Mouse (Mus musculus) intestine, embryonic 14.5 days (tissue): ENCODE results near the gene Tcp11l1. TPM values are rescaled to one million over a fixed set of nuclear protein-coding genes. Genes with fewer than 3 reads are reported as not detected.

ENCODE experiments used
- ATAC-seq: fragments of 200-750 bp; cut with Nextera tagmentation; replicated peaks from 2 replicates; pipeline ENCODE4 v1.8.0; 2017; ENCODE audit warnings: low read depth, moderate number of reproducible peaks, moderate TSS enrichment, moderate library complexity; ENCODE audit not compliant: low FRiP score, low TSS enrichment
- DNase-seq: peaks from one replicate; pipeline ENCODE4 v3.0.0-alpha.2; 2018; ENCODE audit warnings: low spot score
- H3K27ac ChIP-seq: fragments of 300-500 bp; sonication (generic); 2 replicates; pipeline ENCODE4 v1.5.1; 2014; ENCODE audit warnings: low read depth, mild to moderate bottlenecking, control low read depth
- H3K27me3 ChIP-seq: fragments of 300-500 bp; sonication (generic); replicated peaks from 2 replicates; pipeline ENCODE4 v1.6.1; 2014; ENCODE audit warnings: low read length, control low read depth; ENCODE audit not compliant: control insufficient read depth, insufficient read depth
- H3K36me3 ChIP-seq: fragments of 300-500 bp; sonication (generic); 2 replicates; pipeline ENCODE4 v1.6.1; 2014; ENCODE audit warnings: low read length, control low read depth; ENCODE audit not compliant: control insufficient read depth, insufficient read depth
- H3K4me1 ChIP-seq: fragments of 300-500 bp; sonication (generic); replicated peaks from 2 replicates; pipeline ENCODE4 v1.6.1; 2014; ENCODE audit warnings: low read length, control low read depth, mixed read lengths; ENCODE audit not compliant: control insufficient read depth, insufficient read depth
- H3K4me2 ChIP-seq: fragments of 300-500 bp; sonication (generic); 2 replicates; pipeline ENCODE4 v1.6.1; 2014; ENCODE audit warnings: low read length
- H3K4me3 ChIP-seq: fragments of 300-500 bp; sonication (generic); 2 replicates; pipeline ENCODE4 v1.5.1; 2014; ENCODE audit warnings: low read depth, low read length, control low read depth, mixed read lengths
- H3K9ac ChIP-seq: fragments of 300-500 bp; sonication (generic); 2 replicates; pipeline ENCODE4 v1.6.1; 2014; ENCODE audit warnings: mild to moderate bottlenecking, low read length
- H3K9me3 ChIP-seq: fragments of 300-500 bp; sonication (generic); 2 replicates; pipeline ENCODE4 v1.6.1; 2016; ENCODE audit warnings: low read length, control low read depth; ENCODE audit not compliant: control insufficient read depth
- WGBS: fragments of 180-500 bp; shearing (Covaris S2); extraction: QIAGEN DNeasy Blood & Tissue Kit; methylation state at CpG from one replicate; pipeline ENCODE4 v1.1.7; 2014; 5-methylcytosine and 5-hydroxymethylcytosine counted together
- polyA plus RNA-seq: library from polyadenylated mRNA; unstranded; fragments of >200 nt; fragmentation: Nextera tagmentation; extraction: Ambion mirVana; gene quantifications from 2 replicates; pipeline ENCODE4 v1.2.1, GENCODE M21; 2014

Gene Tcp11l1
- polyA plus RNA-seq, 1 experiment from 2014 or later = 52.6 TPM

- Histone ChIP-seq H3K9ac (no peak overlapping the region), H3K36me3 (no peaks in the 10 kb centered on the region), H3K4me3 (no peak overlapping the region), H3K9me3 (no peaks in the 10 kb centered on the region), H3K27ac (no peak overlapping the region), H3K27me3 (no peaks in the 10 kb centered on the region), H3K4me2 (no peak overlapping the region), H3K4me1 (no peaks in the 10 kb centered on the region; the same call in 1 of the 2 replicates)
- ATAC-seq (no peak), DNase-seq (no peak)
- 86% methylated on average over 4 of the region's 4 CpGs for WGBS
Measured at GRCm38 (mm10) chr2:104717827-104718226, 5.9 kb upstream of the Tcp11l1 start.

- H3K36me3 ChIP-seq = no peaks in the 10 kb centered on the region
- no peak overlapping the region for H3K9ac ChIP-seq
- no peak overlapping the region for H3K4me2 ChIP-seq
- H3K4me3 ChIP-seq = no peak overlapping the region
- H3K9me3 ChIP-seq = no peaks in the 10 kb centered on the region
- WGBS = 91% methylated on average over 2 of the region's 2 CpGs
- no peaks in the 10 kb centered on the region for H3K27me3 ChIP-seq
- ATAC-seq (no peak), DNase-seq (no peak)
- no peaks in the 10 kb centered on the region; the same call in 1 of the 2 replicates for H3K4me1 ChIP-seq
- no peak overlapping the region for H3K27ac ChIP-seq
Measured at GRCm38 (mm10) chr2:104717231-104717735, 5.3 kb upstream of the Tcp11l1 start.

- H3K4me2 ChIP-seq = no peak within 1 kb of the TSS
- 86% methylated on average over 4 of the region's 4 CpGs for WGBS
- DNase-seq = no peak
- H3K9ac ChIP-seq = no peak within 1 kb of the TSS
- H3K4me3 ChIP-seq = no peak within 1 kb of the TSS
- peaks cover 1% of the 10 kb centered on the region; the same call in 1 of the 2 replicates for H3K4me1 ChIP-seq
- H3K36me3 ChIP-seq = no peaks in the 10 kb centered on the region
- ATAC-seq = no peak
- H3K9me3 ChIP-seq = no peaks in the 10 kb centered on the region
- no peak within 1 kb of the TSS for H3K27ac ChIP-seq
- no peaks in the 10 kb centered on the region for H3K27me3 ChIP-seq
Measured at GRCm38 (mm10) chr2:104716279-104716678, 4.3 kb upstream of the Tcp11l1 start, which contains the start of gene Pin1rt1. Pin1rt1 (minus strand) TSS chr2:104716379.

DNA sequence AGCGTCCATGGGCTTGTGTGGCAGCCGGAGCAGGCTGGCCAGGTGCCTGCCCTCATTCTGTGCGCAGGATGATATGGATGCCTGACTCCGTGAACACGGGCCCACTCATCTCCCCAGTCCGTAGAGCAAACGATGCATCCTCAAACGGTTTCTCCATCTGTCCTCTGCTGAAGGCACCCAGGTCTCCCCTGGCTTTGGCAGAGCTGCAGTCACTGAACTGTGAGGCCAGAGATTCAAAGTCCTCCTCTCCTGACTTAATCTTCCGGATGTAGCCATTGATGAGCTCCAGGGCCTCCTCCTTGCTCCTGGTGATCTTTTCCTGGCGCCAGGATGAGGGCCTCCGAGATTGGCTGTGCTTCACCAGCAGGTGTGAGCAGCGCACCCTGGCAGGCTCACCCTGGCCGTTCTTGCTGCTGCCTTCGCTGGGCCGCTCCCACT lies 2.3 kb upstream of the Tcp11l1 start:
- Histone ChIP-seq H3K9me3 (no peaks in the 10 kb centered on the region), H3K4me3 (no peak overlapping the region), H3K36me3 (no peaks in the 10 kb centered on the region), H3K9ac (no peak overlapping the region), H3K4me1 (peaks cover 10% of the 10 kb centered on the region; the same call in 1 of the 2 replicates), H3K27ac (no peak overlapping the region), H3K4me2 (no peak overlapping the region), H3K27me3 (no peaks in the 10 kb centered on the region)
- ATAC-seq = no peak
- no peak for DNase-seq
- 48% methylated on average over 15 of the region's 15 CpGs for WGBS

DNA sequence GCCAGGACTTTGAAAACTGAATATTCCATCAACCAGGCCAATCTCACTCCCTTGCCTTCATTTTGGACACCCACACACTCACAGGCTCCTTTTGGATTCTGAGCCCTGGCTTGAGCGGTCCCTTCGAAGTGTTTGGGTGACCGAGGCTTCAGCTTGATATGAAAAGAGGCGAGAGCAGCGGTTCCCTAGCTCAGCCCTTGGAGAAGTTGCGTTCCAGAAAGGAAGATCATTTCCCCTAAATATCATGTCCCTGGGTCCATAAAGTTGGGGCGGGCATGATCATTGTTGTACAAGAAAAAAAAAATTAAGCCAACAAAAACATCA lies 479 bp upstream of the Tcp11l1 start:
- peaks cover 10% of the 10 kb centered on the region; the same call in 1 of the 2 replicates for H3K4me1 ChIP-seq
- peak; percentile 25; the same call in 1 of the 2 replicates for ATAC-seq

GRCm38 (mm10) chr2:104710670-104711370 lies 1.1 kb downstream of the Tcp11l1 start:
- no peak overlapping the region; the same call in 1 of the 2 replicates for H3K9ac ChIP-seq

More for the DNA sequence above, 479 bp upstream of the Tcp11l1 start:
- Histone ChIP-seq H3K27me3 (no peaks in the 10 kb centered on the region), H3K9ac (peak overlapping the region; percentile 72), H3K9me3 (no peaks in the 10 kb centered on the region), H3K36me3 (no peaks in the 10 kb centered on the region), H3K27ac (peak overlapping the region; percentile 73), H3K4me3 (peak overlapping the region; percentile 83), H3K4me2 (peak overlapping the region; percentile 77)
- no peak for DNase-seq
- 3% methylated on average over 7 of the region's 7 CpGs for WGBS

DNA sequence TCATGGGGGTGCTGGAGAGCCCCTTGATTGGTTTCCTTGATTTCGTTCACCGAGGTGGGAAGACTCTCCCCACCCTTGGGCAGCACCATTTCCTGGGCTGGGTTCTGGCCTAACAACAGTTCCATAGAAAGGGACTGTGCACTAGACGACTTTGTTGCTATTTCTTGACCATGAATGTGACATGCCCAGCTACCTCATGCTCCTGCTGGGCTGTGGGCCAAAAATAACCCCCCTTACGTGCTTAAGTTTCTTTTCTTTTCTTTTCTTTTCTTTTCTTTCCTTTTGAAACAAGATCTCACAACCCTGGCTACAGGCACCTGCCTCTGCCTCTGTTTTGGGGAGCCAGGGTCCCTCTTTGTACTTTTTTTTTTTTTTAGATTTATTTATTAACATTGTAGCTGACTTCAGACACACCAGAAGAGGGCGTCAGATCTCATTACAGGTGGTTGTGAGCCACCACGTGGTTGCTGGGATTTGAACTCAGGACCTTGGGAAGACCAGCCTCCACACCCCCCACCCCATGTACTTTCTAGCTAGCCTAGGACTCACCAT lies 2.1 kb downstream of the Tcp11l1 start:
- no peak for ATAC-seq
- WGBS = 60% methylated on average over 6 of the region's 6 CpGs

More at GRCm38 (mm10) chr2:104710670-104711370, 1.1 kb downstream of the Tcp11l1 start:
- no peak overlapping the region; the same call in 1 of the 2 replicates for H3K27ac ChIP-seq
- no peaks in the 10 kb centered on the region for H3K36me3 ChIP-seq
- no peak for DNase-seq
- no peak for ATAC-seq
- H3K4me1 ChIP-seq = peaks cover 18% of the 10 kb centered on the region
- H3K9me3 ChIP-seq = no peaks in the 10 kb centered on the region
- peak overlapping the region; percentile 83 for H3K4me3 ChIP-seq
- peak overlapping the region; percentile 77 for H3K4me2 ChIP-seq
- WGBS = 33% methylated on average over 6 of the region's 6 CpGs
- no peaks in the 10 kb centered on the region for H3K27me3 ChIP-seq

DNA sequence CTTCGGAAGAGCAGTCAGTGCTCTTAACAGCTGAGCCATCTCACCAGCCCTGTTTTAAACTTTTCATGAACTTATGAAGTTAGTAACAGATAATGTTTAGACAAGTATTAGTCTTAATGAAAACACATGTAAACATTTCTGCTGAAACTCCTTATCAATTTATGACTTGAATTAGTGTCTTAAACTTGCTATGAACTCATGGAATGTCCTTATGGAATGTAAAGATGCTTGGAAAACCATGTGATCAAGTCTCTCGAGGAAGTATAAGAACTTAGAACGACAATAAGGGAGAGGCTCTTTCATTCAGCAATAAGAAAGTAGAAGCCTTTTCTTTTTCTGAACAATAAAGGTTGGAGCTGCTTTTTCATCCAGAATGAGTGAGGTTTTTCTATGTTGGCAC lies 7.6 kb downstream of the Tcp11l1 start:
- Histone ChIP-seq H3K27me3 (no peaks in the 10 kb centered on the region), H3K9me3 (no peaks in the 10 kb centered on the region), H3K4me3 (no peak overlapping the region), H3K27ac (peak overlapping the region; percentile 6; the same call in 1 of the 2 replicates), H3K9ac (no peak overlapping the region), H3K4me1 (peaks cover 17% of the 10 kb centered on the region; the same call in 1 of the 2 replicates), H3K4me2 (0 out of 2 replicates have a peak overlapping the region, but pooled peaks have one; percentile 5), H3K36me3 (no peaks in the 10 kb centered on the region)
- no peak for ATAC-seq
- 44% methylated on average over 3 of the region's 3 CpGs for WGBS
- no peak for DNase-seq

More for the DNA sequence above, 2.1 kb downstream of the Tcp11l1 start:
- Histone ChIP-seq H3K4me2 (no peak overlapping the region), H3K27me3 (no peaks in the 10 kb centered on the region), H3K36me3 (no peaks in the 10 kb centered on the region), H3K4me3 (no peak overlapping the region), H3K9me3 (no peaks in the 10 kb centered on the region), H3K27ac (no peak overlapping the region), H3K4me1 (peaks cover 24% of the 10 kb centered on the region), H3K9ac (no peak overlapping the region)
- no peak for DNase-seq
